Mouse (Mus musculus): ENCODE measurements around the gene Higd1b.

Gene Higd1b

DNA sequence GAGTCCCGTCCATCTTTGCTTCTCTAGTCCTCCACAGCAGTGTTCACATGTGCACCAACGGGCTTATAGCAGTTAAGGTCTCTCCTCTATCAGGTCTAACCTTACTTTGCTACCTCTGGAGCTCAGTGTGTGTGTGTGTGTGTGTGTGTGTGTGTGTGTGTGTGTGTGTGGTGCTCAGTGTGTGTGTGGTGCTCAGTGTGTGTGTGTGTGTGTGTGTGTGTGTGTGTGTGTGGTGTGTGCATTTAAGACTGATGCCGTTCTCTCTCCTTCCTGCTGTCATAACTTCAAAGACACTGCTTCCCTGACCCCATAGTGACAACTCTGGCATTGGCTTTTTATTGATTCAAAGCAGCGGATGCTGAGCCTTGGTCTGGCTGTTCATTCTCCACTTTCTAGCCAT, at the start of gene Higd1b:
TSS of gene Higd1b (plus strand) at position 301 of the 400 bp plus-strand sequence.
- no peak for DNase-seq (ENCODE audit: low read depth, low spot score)

DNA sequence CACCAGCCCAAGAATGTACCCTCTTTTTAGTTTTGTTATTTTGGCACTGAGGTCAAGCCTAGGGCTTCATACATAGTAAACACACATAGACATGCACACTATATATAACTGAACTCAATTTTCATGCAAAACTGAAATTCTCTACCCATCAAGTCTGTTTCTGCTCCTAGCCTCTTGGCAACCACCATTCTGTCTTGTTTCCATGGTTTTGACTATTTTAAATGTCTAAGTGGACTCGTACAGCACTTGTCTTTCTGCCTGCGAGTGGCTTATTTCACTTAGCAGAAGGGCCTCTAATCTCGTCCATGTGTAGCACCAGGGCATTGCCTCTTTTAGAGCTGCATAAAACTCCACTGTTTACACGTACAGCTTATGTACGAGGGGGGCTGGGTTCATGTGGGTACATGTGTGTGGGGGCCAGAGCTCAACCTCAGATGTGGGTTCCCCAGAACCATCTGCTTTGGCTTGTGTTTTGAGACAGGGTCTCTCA, 47.9 kb upstream of the Higd1b start:
- DNase-seq (ENCODE audit: low read depth, low spot score) = no peak

DNA sequence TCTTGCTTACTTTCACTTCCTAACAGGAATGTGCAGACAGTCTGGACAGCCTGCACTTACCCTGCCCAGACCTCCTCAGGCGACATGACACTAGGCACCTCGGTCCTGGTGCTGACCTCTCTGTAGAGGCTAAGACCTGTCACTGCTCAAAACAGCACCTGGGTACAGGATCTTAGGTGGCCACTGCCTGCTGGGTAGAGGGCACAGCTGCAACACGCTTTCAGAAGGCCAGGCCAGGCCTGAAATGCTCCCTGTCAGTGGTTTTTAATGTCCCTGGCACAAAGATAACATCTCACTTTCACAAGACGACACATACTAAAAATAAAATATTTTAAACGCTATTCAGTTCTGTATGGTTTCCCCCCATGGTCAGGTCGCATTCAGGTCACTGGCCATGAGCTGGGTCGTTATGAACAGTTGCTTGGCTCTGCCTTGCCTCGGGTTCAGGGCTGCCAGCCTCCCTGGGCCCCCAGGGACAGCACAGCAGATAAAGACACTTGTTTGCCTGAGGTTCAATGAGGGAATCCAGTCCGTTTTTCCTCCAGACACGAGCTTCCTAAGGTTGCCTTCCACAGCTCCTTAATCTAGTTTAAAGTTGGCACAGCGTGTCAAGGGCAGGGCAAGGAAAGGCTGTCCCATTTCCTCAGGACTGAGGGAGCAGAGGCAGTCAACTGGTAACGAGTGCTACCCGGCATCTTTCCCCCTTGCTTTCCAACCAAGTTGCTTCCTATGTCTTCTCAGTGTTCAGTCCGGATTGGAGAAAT, 43.8 kb upstream of the Higd1b start:
- DNase-seq (ENCODE audit: low read depth, low spot score) = no peak

DNA sequence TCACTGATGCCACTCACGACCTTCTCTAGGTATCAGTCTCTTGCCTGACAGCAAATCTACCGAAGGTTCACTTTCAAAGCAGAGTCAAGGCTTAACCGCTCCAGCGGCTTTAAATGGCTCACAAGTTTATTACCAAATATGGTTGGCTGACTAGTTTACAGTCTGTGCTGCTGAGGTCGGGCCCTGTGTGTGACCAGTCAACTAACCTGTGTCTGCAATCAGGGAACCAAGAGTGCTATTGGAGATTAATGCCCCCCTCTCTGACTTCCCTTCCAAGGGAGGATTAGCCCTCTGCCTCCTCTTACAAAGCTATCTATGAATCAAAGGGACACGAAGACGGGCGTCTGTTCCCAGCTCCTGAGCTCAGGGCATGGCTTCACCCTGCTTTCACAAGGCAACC, 41.5 kb upstream of the Higd1b start:
- no peak for DNase-seq (ENCODE audit: low read depth, low spot score)

DNA sequence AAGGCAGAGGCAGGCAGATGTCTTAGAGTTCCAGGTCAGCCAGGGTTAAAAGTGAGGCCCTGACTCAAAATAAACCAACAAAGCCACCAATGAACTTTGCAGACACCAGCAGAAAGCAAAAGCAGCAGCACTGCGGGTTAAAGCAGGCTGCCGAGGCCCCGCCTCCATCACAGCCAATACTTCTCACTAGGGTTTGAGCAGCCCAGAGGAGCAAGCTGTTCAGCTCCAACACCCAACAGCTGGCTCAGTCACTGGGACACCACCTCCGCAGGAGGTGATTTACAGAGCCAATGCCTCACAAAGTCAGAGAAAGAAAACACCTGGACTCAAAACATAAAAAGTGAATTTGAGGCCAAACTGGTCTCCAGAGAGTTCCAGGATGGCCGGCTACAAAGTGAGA, 32.2 kb upstream of the Higd1b start:
- DNase-seq (ENCODE audit: low read depth, low spot score) = no peak

DNA sequence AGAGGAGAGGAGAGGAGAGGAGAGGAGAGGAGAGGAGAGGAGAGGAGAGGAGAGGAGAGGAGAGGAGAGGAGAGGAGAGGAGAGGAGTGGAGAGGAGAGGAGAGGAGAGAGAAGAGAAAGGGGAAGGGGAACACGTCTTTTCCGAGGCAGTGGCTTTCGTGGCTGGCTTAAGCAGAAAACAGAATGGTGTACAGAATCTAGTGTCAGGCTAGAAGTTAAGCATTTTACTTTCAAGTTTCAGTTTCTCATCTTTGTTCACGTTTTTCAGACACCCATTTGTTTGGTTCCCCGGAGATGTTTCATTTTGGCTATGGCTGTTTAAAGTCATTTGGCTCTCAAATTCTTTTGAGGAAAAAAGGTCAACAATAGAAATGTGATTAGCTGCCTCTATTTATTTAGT, 27.4 kb upstream of the Higd1b start:
- DNase-seq (ENCODE audit: low read depth, low spot score) = no peak

DNA sequence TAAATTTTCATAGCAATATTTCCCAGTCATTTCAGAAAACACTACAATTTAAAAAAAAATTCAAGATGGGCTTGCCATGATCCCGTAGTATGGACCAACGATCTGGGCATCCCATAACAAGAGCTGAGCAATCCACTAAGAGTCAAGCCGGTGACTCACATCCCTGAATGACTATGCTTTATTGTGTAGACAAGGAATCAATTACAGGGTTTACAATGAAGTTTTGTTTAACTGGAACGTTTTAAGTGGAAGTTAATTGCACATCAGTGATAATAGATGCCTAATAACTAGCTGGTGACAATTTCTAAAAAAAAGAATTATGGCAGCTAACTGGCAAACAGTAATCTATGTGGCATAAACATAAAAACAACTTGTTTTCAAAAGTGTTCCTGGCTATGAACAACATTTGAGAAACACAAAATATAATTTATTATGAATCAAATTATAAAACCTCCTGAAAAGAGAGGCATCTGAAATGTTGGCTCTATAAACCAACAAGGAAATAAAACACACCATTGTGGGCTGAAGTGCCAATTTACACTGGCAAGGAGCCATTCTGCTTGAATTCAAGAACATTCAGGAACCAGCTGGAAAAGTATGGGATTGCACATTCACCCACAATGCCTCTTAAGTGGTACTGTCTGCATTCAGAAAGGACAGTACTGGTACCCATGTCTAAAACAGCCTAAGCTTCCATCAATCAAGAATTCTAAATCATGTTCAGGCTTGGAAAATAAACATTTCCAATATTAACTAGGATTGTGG, 24.7 kb upstream of the Higd1b start:
- DNase-seq (ENCODE audit: low read depth, low spot score) = no peak

DNA sequence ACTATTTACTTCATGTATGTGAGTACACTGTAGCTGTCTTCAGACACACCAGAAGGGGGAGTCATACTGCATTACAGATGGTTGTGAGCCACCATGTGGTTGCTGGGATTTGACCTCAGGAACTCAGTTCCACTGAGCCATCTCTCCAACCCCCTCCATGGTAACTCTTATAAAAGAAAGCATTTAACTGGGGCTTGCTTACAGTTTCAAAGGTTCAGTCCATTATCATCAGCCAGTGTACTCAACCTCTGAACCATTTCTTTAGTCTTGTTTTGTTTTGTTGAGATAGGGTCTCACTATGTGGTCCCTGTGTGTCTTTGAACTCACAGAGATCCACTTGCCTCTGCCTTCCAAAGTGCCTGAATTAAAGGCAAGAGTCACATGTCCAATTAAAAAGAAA, 20.8 kb upstream of the Higd1b start:
- no peak for DNase-seq (ENCODE audit: low read depth, low spot score)

DNA sequence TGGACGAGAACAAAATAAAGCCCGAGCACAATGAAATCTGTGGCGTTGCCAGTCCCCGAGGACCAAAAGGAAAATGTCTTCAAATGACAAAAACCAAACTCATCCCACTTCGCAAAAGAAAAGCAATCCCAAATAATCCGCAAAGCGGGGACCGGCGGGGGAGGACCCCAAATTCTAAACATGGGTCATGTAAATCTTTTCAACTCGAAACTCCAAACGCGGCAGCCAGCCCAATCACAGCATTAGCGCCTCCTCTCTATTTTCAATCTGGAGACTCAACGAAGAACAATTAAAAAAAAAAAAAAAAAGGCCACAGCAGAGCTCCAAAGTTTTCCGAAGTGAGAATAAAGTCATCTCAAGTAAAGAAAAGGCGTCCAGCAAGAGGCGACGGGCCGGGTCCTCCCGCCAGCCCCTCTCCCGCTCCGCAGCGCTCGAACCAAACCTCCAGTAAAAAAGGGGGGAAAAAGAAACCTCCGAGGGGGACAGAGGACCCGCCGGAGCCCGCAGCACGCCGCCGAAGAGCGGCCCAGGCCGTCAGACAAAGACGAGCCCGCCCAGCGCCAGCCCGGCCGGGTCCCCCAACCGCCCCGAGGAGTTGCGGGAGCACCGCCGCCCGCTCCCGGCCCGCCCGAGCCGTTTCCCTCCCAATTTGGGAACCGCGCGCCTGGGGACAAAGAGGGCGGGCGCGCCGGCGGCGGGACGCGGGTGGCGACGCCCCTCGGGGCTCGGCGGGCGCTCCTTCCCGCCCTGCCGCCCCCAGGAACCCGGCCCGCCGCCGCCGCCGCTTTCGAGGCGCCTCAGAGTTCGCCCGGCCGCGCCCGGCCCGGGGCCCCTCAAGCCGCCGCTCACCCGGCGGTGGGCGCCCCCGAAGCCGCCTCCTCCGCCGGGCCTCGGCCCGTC, 17.3 kb upstream of the Higd1b start:
- DNase-seq (ENCODE audit: low read depth, low spot score) = peak; percentile 20

DNA sequence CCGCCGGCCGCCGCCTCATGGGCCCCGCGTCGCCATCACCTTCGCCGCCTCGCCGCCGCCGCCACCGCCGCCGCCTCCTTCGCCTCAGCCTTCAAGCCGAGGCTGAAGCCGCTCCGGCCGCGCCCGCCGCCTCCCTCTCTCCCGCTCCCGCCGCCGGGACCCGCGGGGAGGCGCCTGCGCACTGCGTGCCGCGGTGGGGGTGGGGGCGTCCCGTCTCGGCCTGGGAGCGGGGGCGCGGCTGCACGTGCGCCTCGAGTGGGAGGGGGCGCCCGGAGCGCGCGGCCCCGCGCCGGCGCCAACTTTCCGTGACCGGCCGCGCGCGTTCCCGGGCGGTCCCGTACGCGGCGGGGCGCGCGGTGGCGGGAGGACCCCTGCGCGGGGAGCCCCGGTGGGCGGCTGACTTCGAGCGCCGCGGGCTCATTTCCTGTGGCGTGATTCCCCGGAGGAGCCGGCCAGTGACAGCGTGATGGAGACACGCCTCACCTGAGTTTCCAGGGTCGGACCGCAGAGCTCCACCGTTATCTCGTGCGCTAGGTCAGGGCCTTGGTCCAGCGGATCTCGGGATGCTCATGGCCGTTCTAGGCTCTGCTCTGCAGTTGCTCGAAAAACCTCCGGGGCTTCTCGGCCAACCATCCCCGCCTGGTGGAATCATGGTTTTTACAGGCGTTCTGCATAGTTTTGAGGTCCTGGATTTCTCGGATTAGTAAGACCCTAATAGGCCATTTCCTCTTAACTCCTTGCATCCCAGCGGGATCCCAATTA, 16.4 kb upstream of the Higd1b start, which contains the start of gene Gjc1:
TSS of gene Gjc1 (minus strand) at position 680 of the 762 bp plus-strand sequence.
- peak; percentile 24 for DNase-seq (ENCODE audit: low read depth, low spot score)

DNA sequence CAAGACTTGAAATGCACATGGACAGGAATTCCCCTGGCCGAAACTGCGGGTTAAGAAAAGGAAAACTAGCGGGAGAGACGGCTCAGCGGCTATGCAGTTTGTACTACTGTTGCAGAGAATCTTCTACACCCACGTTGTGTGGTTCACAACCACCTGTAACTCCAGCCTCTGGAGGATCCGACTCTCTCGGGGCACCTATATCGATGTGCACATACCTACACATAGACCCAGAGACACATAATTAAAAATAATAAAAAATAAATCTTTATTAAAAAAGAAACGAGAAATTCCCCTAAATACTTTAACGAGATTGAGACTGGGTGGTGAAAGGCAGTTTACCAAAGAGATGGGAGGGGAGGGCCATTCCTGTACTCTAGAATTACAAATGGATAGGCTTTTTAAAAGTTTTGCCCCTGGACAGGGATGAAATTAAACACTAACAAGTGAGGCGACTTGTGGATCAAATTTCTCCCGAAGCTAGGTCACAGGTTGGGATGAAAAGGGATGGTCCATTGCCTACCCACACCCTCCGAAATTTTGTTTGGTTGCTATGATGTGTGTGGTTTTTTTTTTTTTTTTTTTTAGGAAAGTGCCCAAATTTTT, 15.8 kb upstream of the Higd1b start:
- DNase-seq (ENCODE audit: low read depth, low spot score) = no peak

DNA sequence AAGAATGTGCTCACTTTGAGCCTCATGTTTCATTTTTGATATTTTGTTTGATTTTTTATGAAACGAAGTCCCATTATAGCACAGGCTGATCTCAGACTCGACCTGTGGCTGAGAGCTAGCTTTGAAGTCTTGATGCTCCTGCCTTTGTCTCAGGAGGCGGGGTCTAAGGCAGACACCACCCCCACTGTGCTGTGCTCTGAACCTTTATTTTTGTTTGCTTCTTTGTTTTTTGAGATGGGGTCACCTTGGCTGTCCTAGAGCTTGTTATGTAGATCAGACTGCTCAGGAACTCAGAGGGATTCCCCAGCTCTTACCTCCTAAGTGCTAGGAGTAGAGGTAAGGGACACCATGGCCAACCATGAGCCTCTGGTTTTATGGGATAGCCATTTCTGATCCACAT, 15.2 kb upstream of the Higd1b start:
- no peak for DNase-seq (ENCODE audit: low read depth, low spot score)

DNA sequence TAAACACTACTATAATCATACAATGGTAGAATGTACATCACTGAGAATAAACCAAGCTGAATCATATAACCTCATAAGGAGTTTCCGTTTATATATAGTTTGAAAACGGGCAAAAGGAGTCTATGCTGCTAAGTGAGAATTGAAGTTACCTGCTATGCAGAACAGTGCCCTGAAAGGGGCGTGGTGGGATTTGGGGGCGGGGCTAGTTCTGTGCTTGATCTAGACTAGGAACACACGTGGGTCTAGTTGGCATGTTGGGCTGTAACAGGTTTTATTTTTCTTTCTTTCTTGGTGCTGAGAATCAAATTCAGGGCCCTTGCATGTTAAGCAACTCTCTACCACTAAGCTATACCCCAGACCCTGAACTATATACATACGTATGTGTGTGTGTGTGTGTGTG, 14.4 kb upstream of the Higd1b start:
- peak; percentile 21 for DNase-seq (ENCODE audit: low read depth, low spot score)

DNA sequence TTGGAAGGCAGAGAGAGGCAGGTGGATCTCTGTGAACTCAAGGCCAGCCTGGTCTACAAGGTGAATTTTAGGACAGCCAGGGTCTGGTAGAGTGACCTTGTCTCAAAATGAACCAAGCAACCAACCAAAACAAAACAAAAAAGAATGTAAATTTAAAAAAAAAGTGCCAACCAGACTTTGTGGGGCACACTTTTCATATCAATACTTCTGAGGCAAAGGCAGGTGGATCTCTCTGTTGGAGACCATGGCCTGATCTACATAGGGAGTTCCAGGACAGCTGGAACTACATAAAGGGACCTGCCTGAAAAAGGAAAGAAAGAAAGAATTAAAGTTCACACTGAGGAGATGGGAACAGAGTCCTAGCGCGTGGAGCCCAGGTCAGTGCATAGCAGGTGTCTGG, 9.2 kb upstream of the Higd1b start:
- no peak for DNase-seq (ENCODE audit: low read depth, low spot score)

DNA sequence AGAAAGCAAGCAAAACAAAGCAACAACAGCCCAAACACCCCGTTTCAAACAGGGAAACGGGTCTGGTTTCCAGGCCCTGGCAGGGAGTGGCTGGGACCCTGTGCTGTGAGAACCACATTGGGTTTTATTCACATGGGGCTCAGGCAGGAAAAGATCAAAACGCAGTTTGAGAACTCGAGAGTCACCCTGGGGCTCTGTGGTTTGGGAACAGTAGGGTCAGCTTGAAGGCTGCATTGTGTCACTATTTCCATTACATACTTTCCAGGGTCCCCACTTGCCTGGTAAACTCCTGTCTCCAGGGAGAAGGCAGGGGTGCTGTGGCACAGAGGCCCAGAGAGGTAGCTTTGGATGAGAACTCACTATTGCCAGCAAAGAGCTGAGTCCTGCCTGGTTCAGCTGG, 8.6 kb upstream of the Higd1b start:
- no peak for DNase-seq (ENCODE audit: low read depth, low spot score)

DNA sequence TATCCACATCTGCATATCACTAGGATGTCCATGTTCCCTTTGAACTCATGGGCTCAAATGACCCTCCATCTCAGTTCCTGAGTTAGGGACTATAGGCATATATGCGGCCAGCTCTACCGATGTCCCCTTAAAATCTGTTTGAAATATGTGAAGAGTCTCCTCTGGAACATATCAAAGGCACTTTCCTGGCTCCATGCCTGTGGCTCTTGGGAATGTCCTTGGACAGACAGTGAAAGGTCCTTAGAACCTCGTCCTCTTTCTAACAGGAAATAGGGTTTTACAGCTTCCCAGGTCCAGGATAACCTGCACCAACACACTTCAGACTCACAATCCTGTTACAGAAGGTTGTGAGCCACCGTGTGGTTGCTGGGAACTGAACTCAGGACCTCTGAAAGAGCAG, 5.4 kb upstream of the Higd1b start:
- DNase-seq (ENCODE audit: low read depth, low spot score) = no peak

DNA sequence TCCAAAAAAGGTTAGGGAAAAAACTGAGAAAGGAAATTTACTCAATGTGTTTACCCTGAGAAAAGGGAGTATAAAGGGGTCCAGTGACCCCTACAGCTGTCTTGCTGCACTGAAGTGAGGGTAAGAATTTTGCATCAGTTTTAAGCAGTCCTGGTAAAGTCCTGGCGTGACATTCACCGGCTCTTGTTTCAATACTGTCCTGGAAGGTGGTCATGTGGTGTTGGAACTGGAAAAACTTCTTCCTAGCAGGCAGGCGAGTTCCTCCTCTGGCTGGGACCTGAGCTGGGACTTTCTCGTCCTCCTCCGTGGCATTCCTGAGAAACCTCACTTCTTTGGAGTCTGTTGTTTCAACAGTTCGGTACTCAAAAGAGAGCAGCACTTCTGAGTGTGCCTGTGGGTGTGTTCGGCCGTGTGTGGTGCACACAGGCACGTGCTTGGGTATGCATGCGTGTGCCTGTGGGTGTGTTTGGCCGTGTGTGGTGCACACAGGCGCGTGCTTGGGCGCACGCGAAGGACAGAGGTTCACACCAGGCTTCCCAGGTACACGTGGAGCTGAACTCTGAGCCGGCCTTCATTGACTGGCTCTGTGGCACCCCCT, 2.9 kb upstream of the Higd1b start:
- DNase-seq (ENCODE audit: low read depth, low spot score) = no peak

DNA sequence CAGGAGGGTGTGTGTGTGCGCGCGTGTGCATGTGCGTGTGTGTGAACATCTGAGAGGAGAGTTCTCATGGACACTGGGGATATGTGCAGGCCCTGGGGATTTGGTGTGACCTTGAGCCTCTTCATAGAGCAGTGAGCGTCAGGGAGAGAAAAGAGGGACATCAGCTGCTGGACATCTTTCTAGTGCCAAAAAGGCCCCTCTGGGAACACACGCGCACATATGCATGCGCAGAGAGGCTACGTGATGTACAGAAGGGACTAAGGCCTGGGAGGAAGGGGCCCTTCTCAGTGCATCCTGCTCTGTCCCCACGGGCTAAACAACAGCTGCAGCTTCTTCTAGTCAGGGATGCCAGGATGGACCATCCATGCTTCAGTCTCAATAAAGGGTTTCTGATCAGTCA, 1.4 kb upstream of the Higd1b start:
- no peak for DNase-seq (ENCODE audit: low read depth, low spot score)

DNA sequence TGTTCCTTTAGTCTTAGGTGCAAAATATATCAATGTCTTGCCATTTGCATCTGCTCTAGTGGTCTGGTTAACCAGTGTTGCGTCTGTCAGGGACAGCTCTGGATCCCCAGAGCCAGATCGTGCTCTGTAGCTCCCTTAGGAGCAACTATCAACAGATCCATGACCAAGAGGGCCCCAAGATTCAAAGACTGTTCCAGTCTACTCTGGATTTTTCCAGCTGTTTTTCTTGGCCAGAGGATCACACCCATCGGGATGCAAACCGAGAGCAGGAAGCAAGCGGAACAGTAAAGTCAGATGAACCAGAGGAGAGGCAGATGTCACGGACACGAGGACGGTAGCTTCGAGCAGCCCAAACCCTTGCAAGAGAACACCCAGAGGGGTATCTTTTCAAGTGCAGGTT, 497 bp downstream of the Higd1b start:
- no peak for DNase-seq (ENCODE audit: low read depth, low spot score)

DNA sequence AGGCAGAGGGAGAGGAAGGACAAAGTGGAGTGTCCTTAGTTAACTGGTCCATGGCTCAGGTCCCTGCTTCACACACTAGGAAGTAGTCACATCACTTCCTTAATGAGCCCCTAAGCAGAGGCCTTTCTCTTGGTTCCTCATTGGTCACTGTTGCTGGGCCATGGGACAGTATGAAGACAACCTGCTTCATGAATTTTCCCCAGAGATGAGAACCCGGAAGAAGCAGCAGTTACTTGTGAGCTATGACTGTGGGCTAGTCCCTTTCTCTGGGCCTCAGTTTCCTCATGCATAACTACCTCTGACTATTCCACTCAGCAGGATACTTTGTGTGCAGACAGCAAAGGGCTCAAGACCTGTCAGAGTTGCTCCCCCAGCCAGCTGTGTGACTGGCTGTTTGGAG, 1.7 kb downstream of the Higd1b start:
- no peak for DNase-seq (ENCODE audit: low read depth, low spot score)
